Mouse (Mus musculus): Measurements from ENCODE around the gene Serpinh1.

Gene Serpinh1

GRCm38 (mm10) chr7:99323321-99323700, 29.7 kb downstream of the Serpinh1 start:
- DNase-seq = no peak

DNA sequence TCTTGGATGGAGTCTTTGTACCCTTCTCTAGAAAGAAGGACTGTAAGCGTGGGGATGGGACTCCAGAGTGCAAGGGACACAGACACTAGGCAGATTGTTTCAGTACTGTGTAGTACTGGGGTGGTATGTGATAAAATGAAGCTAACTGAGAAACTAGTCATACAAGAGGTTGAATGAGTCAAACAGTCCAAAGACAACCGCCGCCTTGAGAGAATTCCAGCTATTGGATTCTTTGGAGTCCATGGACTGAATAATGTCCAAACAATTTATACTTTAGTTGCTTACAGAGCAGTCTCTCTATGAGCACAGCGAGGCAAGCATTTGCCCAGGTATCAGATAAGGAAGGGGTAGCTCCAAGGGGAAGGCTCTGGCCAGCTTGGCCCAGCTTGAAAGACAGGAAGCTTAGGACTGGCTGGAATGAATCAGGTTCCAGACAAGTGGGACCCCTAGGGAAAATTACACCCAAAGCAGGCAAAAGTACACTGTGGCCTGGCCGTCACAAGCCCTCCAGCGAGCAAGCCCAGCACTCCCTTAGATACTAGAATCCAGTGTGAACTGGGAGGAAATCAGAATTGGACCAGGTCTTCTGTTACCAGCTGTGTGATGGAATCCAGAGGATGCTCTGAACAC, 30.2 kb downstream of the Serpinh1 start:
- DNase-seq = no peak

GRCm38 (mm10) chr7:99320524-99320923, 32.5 kb downstream of the Serpinh1 start:
- DNase-seq = no peak

GRCm38 (mm10) chr7:99317475-99317874, 35.6 kb downstream of the Serpinh1 start:
- no peak for DNase-seq

DNA sequence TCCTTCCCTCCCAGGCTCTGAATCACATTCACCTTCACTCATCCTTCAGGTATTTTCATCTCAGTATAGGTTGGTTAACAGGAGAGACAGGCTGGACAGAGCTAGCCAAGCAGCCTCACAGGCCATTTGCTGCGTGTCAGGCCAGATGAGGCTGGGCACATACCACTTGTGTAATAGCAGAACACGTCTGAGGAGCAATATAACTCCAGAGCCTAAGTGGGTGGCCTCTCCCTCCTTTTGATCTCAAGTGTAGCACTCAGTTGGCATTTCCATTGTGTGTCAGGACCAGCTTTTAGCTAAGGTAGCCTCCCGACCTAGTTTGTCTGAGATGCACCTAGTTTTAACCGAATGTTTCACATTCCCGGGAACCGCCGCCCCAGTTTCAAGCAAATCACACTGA, 36.8 kb downstream of the Serpinh1 start:
- DNase-seq = no peak

DNA sequence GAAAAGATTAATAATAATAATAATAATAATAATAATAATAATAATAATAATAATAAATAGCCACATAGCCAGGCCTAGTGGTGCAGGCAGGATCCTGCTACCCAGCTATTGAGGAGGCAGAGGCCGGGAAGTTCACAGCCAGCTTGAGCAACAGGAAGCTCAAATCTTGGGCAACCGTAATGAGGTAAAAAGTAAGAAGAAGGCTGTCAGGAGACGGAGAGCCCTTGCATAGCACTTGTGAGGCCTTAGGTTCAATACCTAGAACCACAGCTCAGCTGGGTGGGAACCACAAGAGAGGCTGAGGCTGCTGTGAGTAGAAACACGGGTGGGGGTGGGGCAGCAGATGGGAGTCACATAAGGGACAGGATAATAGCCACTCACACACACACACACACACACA, 38.5 kb downstream of the Serpinh1 start:
- DNase-seq = no peak

DNA sequence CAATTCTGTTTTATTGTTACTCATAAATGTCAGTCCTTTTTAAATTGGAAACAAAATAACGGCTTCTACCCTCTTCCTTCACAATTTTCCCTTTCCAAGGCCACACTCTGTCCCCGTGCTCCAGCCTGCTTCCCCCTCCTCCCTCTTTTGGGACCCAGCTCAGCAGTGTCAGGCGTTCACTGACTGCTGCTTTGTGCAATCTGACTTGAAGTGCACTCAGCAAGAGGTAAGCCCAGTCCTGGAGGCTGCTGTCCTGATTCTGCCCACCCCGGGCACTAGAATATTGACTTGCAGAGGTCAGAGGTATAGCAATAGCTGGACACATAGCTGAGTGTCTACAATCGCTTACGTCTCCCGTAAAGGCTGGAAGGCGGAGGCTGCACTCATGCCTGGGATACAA, 39.8 kb downstream of the Serpinh1 start:
- no peak for DNase-seq

GRCm38 (mm10) chr7:99312671-99313143, 40.3 kb downstream of the Serpinh1 start:
- DNase-seq = no peak

DNA sequence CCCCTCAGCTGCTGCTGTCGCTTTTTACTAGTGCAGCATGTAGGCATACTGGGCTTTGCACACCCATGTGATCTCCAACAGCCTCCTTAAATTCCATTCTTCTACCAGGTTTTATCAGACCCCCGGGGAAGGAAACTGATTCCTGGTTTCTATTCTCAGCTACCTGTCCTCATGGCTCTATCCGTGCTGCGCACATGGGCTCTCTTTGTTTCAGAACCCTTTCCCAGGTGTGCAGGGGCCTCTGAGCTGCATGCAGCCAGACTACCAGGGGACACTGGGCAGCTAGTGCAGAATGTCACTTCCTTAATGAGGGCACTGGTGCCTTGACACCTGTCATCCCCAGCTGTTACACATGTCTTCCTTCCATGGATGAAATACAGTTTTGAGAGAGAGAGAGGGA, 41.0 kb downstream of the Serpinh1 start:
- no peak for DNase-seq

DNA sequence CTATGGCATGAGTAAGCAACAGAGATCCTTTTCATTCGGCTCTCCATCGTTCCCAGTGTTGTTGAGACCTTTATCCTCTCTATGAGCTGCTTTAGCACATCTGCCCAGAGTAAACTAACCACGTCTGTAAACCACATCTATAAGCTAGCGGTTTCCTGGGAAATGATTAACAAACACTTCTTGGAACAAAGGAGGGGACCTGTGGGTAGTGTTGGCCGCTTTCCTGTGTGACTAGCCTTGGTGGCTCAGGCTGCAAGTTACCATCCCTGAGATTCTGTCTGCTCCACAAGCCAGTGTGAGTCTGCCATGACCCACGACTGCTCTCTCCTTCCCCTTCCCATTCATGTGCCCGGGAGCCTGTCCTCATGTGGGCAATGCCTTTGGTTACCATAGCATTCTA, 41.6 kb downstream of the Serpinh1 start:
- DNase-seq = no peak

DNA sequence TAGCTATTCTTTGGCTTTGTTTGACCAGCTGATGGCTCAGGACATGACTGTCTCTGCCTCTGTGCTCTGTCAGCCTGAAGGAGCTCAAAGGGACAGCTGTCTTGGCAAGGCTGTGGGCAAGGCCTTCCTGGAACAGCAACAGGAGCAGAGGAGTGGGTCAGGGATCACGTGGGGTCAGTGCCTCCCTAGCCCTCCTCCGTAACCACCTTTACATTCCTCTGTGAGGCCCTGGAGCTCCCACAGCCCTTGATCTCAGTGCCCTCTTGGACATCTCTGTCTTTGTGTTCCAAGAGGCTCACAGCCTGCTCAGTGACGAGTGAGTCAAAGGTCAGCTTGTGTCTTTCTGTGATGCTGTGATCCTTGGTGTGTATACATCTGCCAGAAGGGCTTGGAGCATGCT, 46.4 kb downstream of the Serpinh1 start:
- no peak for DNase-seq

GRCm38 (mm10) chr7:99305688-99306087, 47.4 kb downstream of the Serpinh1 start:
- no peak for DNase-seq

DNA sequence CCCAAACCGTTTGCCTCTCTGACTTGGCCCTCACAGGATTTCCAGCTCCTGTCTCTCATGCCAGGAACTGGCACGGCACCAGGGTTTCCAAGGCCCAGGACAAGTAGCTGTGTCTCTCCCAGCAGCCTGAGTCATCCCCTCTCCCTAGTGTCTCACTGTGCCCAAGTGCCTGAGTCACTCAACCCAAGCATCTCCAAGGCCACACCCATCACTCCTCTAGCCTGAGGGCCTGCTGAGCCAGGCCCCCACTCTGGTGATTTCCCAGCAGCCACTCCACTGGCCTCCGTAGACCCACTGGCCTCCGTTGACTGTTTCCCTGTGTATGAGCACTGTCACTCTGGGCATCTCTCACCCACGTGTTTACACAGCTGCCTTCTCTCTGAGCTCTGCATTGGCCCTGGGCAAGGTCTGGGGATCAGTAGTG, 48.1 kb downstream of the Serpinh1 start:
- no peak for DNase-seq

DNA sequence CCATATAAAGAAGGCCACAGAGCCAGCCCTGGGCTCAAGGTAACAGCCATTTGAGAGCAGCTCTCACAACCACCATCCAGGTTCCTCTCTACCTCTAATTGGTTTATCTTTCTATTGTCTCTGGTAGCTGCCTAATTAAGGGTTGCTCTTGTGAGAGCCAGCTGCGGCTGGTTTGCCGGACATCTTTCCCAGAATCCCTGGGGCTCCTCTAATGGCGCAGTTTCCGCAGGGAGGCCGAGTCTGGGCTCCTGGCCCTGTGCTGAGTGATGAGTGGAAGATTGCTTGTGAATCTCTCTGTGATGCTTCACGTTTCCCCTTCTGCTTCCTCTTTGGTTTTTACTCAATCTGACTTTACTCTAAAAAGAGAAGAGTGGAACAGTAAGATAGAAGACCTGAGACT, 49.0 kb downstream of the Serpinh1 start:
- no peak for DNase-seq

GRCm38 (mm10) chr7:99300650-99301175, 52.3 kb downstream of the Serpinh1 start:
- no peak for DNase-seq

All from liver (tissue).